Comparison of ENCODE assay signal across 9 mouse cellular contexts in genomic region chr5:36722415-36722856, GRCm38 (mm10). TPM values are rescaled to one million over a fixed set of nuclear protein-coding genes. Genes with fewer than 3 reads are reported as not detected.
DNase-seq lines count a peak whose midpoint lies in the region; ATAC-seq lines count a peak whose summit lies in the region.
"Had no signal": no experiment of that assay in that cellular context is flagged by ENCODE, and none has a peak within 500 bp of the region (broad histone marks: within the 10 kb centered on the region; RNA-seq: fewer than 3 reads in every experiment).

No protein-coding gene starts in this region.

- peak; percentile 58 to 74 for DNase-seq in urinary bladder, postnatal 36 days (ENCODE audit: low spot score in 2 of 2)
- no peak for DNase-seq in urinary bladder, postnatal 4 days (ENCODE audit: low spot score in 2 of 2)
- no peak for DNase-seq in ovary, postnatal 10 days (ENCODE audit: low spot score)
- DNase-seq in layer of hippocampus, adult 9-11 months = no peak
- no peak for DNase-seq in spleen, adult 18-20 months
- DNase-seq in left cerebral cortex, adult 9 months (ENCODE audit: low spot score in 2 of 2) = no peak

- H3K36me3 ChIP-seq in lung, embryonic 16.5 days (ENCODE audit: control insufficient read depth, insufficient read depth, low read length) = no peaks in the 10 kb centered on the region
- H3K36me3 ChIP-seq: neural tube, embryonic 12.5 days had no signal

- H3K27me3 ChIP-seq in lung, embryonic 16.5 days (ENCODE audit: control insufficient read depth, insufficient read depth, low read depth, low read length) = peaks cover 48% of the 10 kb centered on the region
- H3K27me3 ChIP-seq: neural tube, embryonic 12.5 days had no signal

- H3K4me3 ChIP-seq in lung, embryonic 16.5 days (ENCODE audit: low read length) = no peak overlapping the region
- H3K4me3 ChIP-seq: neural tube, embryonic 12.5 days had no signal

- no peak overlapping the region for H3K9ac ChIP-seq in lung, embryonic 16.5 days (ENCODE audit: low read length)
- H3K9ac ChIP-seq: neural tube, embryonic 12.5 days had no signal

- H3K27ac ChIP-seq in lung, embryonic 16.5 days (ENCODE audit: low read length) = no peak overlapping the region
- H3K27ac ChIP-seq: neural tube, embryonic 12.5 days had no signal

- no peaks in the 10 kb centered on the region for H3K4me1 ChIP-seq in lung, embryonic 16.5 days (replicated peaks; ENCODE audit: control insufficient read depth, insufficient read depth, low read length)
- H3K4me1 ChIP-seq: neural tube, embryonic 12.5 days had no signal

- H3K4me2 ChIP-seq in lung, embryonic 16.5 days (ENCODE audit: low read depth, low read length) = no peak overlapping the region
- H3K4me2 ChIP-seq: neural tube, embryonic 12.5 days had no signal

- WGBS in lung, embryonic 16.5 days = 58% methylated on average over 6 of the region's 6 CpGs

- H3K9me3 ChIP-seq in lung, embryonic 16.5 days (ENCODE audit: control insufficient read depth, low read length) = no peaks in the 10 kb centered on the region
- H3K9me3 ChIP-seq: neural tube, embryonic 12.5 days had no signal

- ATAC-seq in common myeloid progenitor, adult 5-6 weeks (replicated peaks; ENCODE audit: low read depth, poor library complexity, severe bottlenecking) = peak; percentile 48
- peak; percentile 52; the same call in 1 of the 2 replicates for ATAC-seq in lung, embryonic 16.5 days (ENCODE audit: low read depth)

RNA-seq across cellular contexts. Expression of gene Bloc1s4, which starts 26.0 kb away (rescaled TPM):
- 18.3 and 20.3 TPM in 2 replicates for total RNA-seq in common myeloid progenitor, adult 5-6 weeks (2017)
- 19.1 and 19.7 TPM in 2 replicates for polyA plus RNA-seq in lung, embryonic 16.5 days (2015; fragmentation: Nextera tagmentation; extraction: Ambion mirVana)

RNA-seq across cellular contexts. Expression of gene D5Ertd579e, which starts 26.6 kb away (rescaled TPM):
- total RNA-seq in common myeloid progenitor, adult 5-6 weeks (2017) = 28.0 and 44.8 TPM in 2 replicates
- polyA plus RNA-seq in lung, embryonic 16.5 days (2015; fragmentation: Nextera tagmentation; extraction: Ambion mirVana) = 14.0 and 14.9 TPM in 2 replicates

Comparison
In these comparisons a context has a peak if more than half of its experiments do, and no peak if none do; other contexts are left out.
1. DNase-seq: peak in urinary bladder, postnatal 36 days (2 of 2); none in urinary bladder, postnatal 4 days (0 of 2), ovary, postnatal 10 days (single experiment), layer of hippocampus, adult 9-11 months (single experiment), spleen, adult 18-20 months (0 of 2) and left cerebral cortex, adult 9 months (0 of 2).